Mouse (Mus musculus): Measurements from ENCODE around the gene Lhpp. TPM values are rescaled to one million over a fixed set of nuclear protein-coding genes. Genes with fewer than 3 reads are reported as not detected.

The Lhpp gene
- polyA plus RNA-seq (2014; fragmentation: Nextera tagmentation; extraction: Ambion mirVana) = 12.7 and 15.1 TPM in 2 replicates

- H3K4me3 ChIP-seq (ENCODE audit: low read depth, low read length) = peak within 1 kb of the TSS; percentile 50
- no peaks in the 10 kb centered on the region for H3K36me3 ChIP-seq (ENCODE audit: control insufficient read depth, insufficient read depth, low read length)
- H3K4me1 ChIP-seq (replicated peaks; ENCODE audit: control insufficient read depth, insufficient read depth, low read length) = peaks cover 3% of the 10 kb centered on the region; the same call in 1 of the 2 replicates
- H3K27ac ChIP-seq (ENCODE audit: low read depth, low read length) = no peak within 1 kb of the TSS
- whole genome bisulfite sequencing = 7% methylated on average over 44 of the region's 44 CpGs
- ATAC-seq (replicated peaks; ENCODE audit: low FRiP score) (peak; percentile 91), DNase-seq (ENCODE audit: low spot score) (peak; percentile 91)
- H3K9me3 ChIP-seq (ENCODE audit: control insufficient read depth, low read length) = no peaks in the 10 kb centered on the region
- peaks cover 4% of the 10 kb centered on the region for H3K27me3 ChIP-seq (ENCODE audit: control insufficient read depth, insufficient read depth, low read length)
- peak within 1 kb of the TSS; percentile 66 for H3K4me2 ChIP-seq (ENCODE audit: low read depth, low read length, severe bottlenecking)
- H3K9ac ChIP-seq (ENCODE audit: low read length) = peak within 1 kb of the TSS; percentile 52
These were observed at the start of gene Lhpp for GRCm38 (mm10) chr7:132610468-132611318. Gene Lhpp, plus strand, starts transcription at chr7:132610638.

DNA sequence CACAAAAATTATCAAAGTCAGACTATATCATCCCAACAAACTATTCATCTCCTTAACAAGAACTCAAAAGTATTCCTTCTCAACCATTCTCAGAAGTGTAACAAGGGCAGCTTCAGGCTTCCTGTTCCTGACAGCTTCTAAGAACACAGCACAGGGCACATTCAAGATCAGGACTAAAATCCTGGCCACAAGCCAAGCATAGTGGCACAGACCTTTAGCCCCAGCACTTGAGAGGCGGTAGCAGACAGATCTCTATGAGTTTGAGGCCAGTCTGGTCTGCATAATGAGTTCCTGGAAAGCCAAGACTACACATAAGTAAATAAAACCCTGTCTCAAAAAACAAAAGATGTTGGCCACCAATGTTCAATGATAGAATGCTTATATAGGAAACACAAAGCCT lies 44.6 kb upstream of the Lhpp start:
- DNase-seq (ENCODE audit: low spot score) = no peak
- H3K4me2 ChIP-seq (ENCODE audit: low read depth, low read length, severe bottlenecking) = no peak overlapping the region
- H3K27me3 ChIP-seq (ENCODE audit: control insufficient read depth, insufficient read depth, low read length) = no peaks in the 10 kb centered on the region
- H3K9me3 ChIP-seq (ENCODE audit: control insufficient read depth, low read length) = no peaks in the 10 kb centered on the region
- H3K36me3 ChIP-seq (ENCODE audit: control insufficient read depth, insufficient read depth, low read length) = peaks cover 12% of the 10 kb centered on the region
- no peak for ATAC-seq (replicated peaks; ENCODE audit: low FRiP score)
- no peaks in the 10 kb centered on the region for H3K4me1 ChIP-seq (replicated peaks; ENCODE audit: control insufficient read depth, insufficient read depth, low read length)
- 76% methylated on average over 1 of the region's 1 CpGs for WGBS
- H3K27ac ChIP-seq (ENCODE audit: low read depth, low read length) = no peak overlapping the region
- H3K4me3 ChIP-seq (ENCODE audit: low read depth, low read length) = no peak overlapping the region
- H3K9ac ChIP-seq (ENCODE audit: low read length) = no peak overlapping the region

- Histone ChIP-seq H3K9me3 (ENCODE audit: control insufficient read depth, low read length) (no peaks in the 10 kb centered on the region), H3K9ac (ENCODE audit: low read length) (no peak overlapping the region), H3K4me1 (replicated peaks; ENCODE audit: control insufficient read depth, insufficient read depth, low read length) (peaks cover 2% of the 10 kb centered on the region; the same call in 1 of the 2 replicates), H3K27ac (ENCODE audit: low read depth, low read length) (no peak overlapping the region), H3K27me3 (ENCODE audit: control insufficient read depth, insufficient read depth, low read length) (no peaks in the 10 kb centered on the region), H3K4me3 (ENCODE audit: low read depth, low read length) (no peak overlapping the region), H3K4me2 (ENCODE audit: low read depth, low read length, severe bottlenecking) (no peak overlapping the region), H3K36me3 (ENCODE audit: control insufficient read depth, insufficient read depth, low read length) (peaks cover 4% of the 10 kb centered on the region)
- DNase-seq (ENCODE audit: low spot score) = no peak
- 92% methylated on average over 6 of the region's 6 CpGs for WGBS
- no peak for ATAC-seq (replicated peaks; ENCODE audit: low FRiP score)
These were observed 41.6 kb upstream of the Lhpp start for GRCm38 (mm10) chr7:132568817-132569216.

DNA sequence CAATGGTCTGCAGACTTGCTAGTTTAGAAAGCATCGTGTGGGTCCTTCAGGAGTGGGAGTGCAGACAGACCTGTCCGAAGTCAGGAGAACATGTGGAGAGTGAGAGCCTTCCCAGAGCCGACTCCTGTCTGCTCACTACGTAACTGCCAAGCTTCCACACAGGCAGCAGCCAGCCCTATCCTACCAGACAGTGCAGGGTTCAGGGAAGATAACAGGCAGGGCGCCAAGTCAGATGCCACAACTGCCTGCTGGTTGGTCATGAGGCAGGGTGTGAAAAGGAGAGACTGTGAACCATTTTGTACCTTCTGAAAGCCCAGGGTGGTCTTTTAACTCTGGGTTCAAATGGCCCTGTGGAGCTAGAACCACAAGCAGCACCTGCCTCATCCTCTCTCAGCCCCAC lies 40.4 kb upstream of the Lhpp start:
- H3K27ac ChIP-seq (ENCODE audit: low read depth, low read length) = no peak overlapping the region
- no peak overlapping the region for H3K9ac ChIP-seq (ENCODE audit: low read length)
- DNase-seq (ENCODE audit: low spot score) = no peak
- no peak overlapping the region for H3K4me2 ChIP-seq (ENCODE audit: low read depth, low read length, severe bottlenecking)
- 89% methylated on average over 5 of the region's 5 CpGs for WGBS
- no peaks in the 10 kb centered on the region for H3K36me3 ChIP-seq (ENCODE audit: control insufficient read depth, insufficient read depth, low read length)
- H3K9me3 ChIP-seq (ENCODE audit: control insufficient read depth, low read length) = no peaks in the 10 kb centered on the region
- ATAC-seq (replicated peaks; ENCODE audit: low FRiP score) = no peak
- H3K27me3 ChIP-seq (ENCODE audit: control insufficient read depth, insufficient read depth, low read length) = no peaks in the 10 kb centered on the region
- peaks cover 4% of the 10 kb centered on the region; the same call in 1 of the 2 replicates for H3K4me1 ChIP-seq (replicated peaks; ENCODE audit: control insufficient read depth, insufficient read depth, low read length)
- no peak overlapping the region for H3K4me3 ChIP-seq (ENCODE audit: low read depth, low read length)

DNA sequence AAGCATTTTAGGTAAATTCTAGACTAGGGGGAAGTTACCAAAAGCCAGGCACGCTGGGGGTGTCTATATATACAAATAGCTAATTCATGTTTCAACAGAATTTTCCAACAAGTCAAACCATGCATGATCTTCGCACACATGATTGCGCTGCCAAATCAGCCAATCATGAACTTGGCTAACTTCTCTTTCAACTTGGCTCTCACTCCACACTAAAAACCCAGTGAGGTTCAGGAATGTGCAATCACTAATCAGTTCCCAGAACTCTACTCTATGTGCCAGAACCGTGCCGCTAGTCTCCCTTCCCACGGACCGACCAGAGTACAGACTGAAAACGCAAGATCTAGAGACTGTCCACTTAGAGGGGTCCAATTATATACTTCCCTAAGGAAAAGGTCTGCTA lies 39.0 kb upstream of the Lhpp start:
- WGBS = 88% methylated on average over 8 of the region's 8 CpGs
- H3K36me3 ChIP-seq (ENCODE audit: control insufficient read depth, insufficient read depth, low read length) = no peaks in the 10 kb centered on the region
- H3K27ac ChIP-seq (ENCODE audit: low read depth, low read length) = no peak overlapping the region

GRCm38 (mm10) chr7:132572738-132573137 lies 37.7 kb upstream of the Lhpp start:
- peak overlapping the region; percentile 42; the same call in 1 of the 2 replicates for H3K27ac ChIP-seq (ENCODE audit: low read depth, low read length)
- H3K4me3 ChIP-seq (ENCODE audit: low read depth, low read length) = no peak overlapping the region
- WGBS = 75% methylated on average over 3 of the region's 3 CpGs
- peaks cover 4% of the 10 kb centered on the region; the same call in 1 of the 2 replicates for H3K4me1 ChIP-seq (replicated peaks; ENCODE audit: control insufficient read depth, insufficient read depth, low read length)
- H3K27me3 ChIP-seq (ENCODE audit: control insufficient read depth, insufficient read depth, low read length) = peaks cover 4% of the 10 kb centered on the region; the same call in 1 of the 2 replicates
- H3K9me3 ChIP-seq (ENCODE audit: control insufficient read depth, low read length) = no peaks in the 10 kb centered on the region
- H3K36me3 ChIP-seq (ENCODE audit: control insufficient read depth, insufficient read depth, low read length) = no peaks in the 10 kb centered on the region
- ATAC-seq (replicated peaks; ENCODE audit: low FRiP score) (no peak), DNase-seq (ENCODE audit: low spot score) (no peak)
- H3K4me2 ChIP-seq (ENCODE audit: low read depth, low read length, severe bottlenecking) = peak overlapping the region; percentile 5; the same call in 1 of the 2 replicates
- no peak overlapping the region for H3K9ac ChIP-seq (ENCODE audit: low read length)

More for the DNA sequence above, 39.0 kb upstream of the Lhpp start:
- DNase-seq (ENCODE audit: low spot score) (no peak), ATAC-seq (replicated peaks; ENCODE audit: low FRiP score) (no peak)
- Histone ChIP-seq H3K27me3 (ENCODE audit: control insufficient read depth, insufficient read depth, low read length) (no peaks in the 10 kb centered on the region), H3K4me2 (ENCODE audit: low read depth, low read length, severe bottlenecking) (no peak overlapping the region), H3K4me1 (replicated peaks; ENCODE audit: control insufficient read depth, insufficient read depth, low read length) (peaks cover 4% of the 10 kb centered on the region; the same call in 1 of the 2 replicates), H3K9ac (ENCODE audit: low read length) (no peak overlapping the region), H3K4me3 (ENCODE audit: low read depth, low read length) (no peak overlapping the region), H3K9me3 (ENCODE audit: control insufficient read depth, low read length) (no peaks in the 10 kb centered on the region)

DNA sequence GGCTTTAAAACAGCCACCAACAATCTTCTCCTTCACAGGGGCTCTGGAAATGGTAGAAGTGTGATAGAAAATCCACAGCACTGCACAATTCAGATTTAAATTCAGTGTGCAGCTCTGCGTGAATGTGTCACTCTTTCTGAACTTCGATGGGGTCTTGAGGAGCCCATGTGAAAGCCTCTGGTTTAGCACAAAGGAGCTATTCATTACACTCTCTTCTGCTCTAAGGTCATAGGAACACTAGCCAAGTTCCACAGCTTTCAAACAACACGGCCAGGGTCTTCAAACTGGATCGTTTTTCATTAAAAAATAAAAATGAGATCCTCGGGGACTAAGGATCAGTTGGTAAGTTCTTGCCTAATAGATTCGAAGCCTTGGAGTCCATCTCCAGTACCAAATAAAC lies 37.2 kb upstream of the Lhpp start:
- Histone ChIP-seq H3K4me1 (replicated peaks; ENCODE audit: control insufficient read depth, insufficient read depth, low read length) (peaks cover 4% of the 10 kb centered on the region; the same call in 1 of the 2 replicates), H3K4me3 (ENCODE audit: low read depth, low read length) (no peak overlapping the region), H3K9me3 (ENCODE audit: control insufficient read depth, low read length) (no peaks in the 10 kb centered on the region), H3K36me3 (ENCODE audit: control insufficient read depth, insufficient read depth, low read length) (no peaks in the 10 kb centered on the region), H3K9ac (ENCODE audit: low read length) (no peak overlapping the region), H3K4me2 (ENCODE audit: low read depth, low read length, severe bottlenecking) (peak overlapping the region; percentile 5; the same call in 1 of the 2 replicates), H3K27ac (ENCODE audit: low read depth, low read length) (peak overlapping the region; percentile 42; the same call in 1 of the 2 replicates), H3K27me3 (ENCODE audit: control insufficient read depth, insufficient read depth, low read length) (peaks cover 5% of the 10 kb centered on the region; the same call in 1 of the 2 replicates)
- DNase-seq (ENCODE audit: low spot score) = no peak
- 32% methylated on average over 6 of the region's 6 CpGs for WGBS
- no peak for ATAC-seq (replicated peaks; ENCODE audit: low FRiP score)

DNA sequence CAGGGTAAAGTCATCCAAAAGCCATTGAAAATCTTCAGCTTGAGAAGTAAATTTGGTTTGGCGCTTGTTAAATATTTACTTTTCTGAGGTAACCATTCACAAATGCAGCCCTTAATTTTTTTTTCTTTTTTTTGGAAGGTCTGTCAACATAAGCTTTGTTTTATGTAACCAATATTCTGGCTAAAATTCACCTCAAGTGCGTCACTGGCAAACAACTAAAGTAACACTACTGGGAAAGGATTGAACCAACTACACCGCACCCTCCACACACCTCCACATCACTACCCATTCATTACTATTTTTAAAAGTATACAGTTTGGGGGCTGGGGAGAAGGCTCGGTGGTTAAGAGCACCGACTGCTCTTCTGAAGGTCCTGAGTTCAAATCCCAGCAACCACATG lies 35.8 kb upstream of the Lhpp start:
- Histone ChIP-seq H3K9me3 (ENCODE audit: control insufficient read depth, low read length) (no peaks in the 10 kb centered on the region), H3K4me2 (ENCODE audit: low read depth, low read length, severe bottlenecking) (no peak overlapping the region), H3K4me1 (replicated peaks; ENCODE audit: control insufficient read depth, insufficient read depth, low read length) (peaks cover 4% of the 10 kb centered on the region; the same call in 1 of the 2 replicates), H3K36me3 (ENCODE audit: control insufficient read depth, insufficient read depth, low read length) (no peaks in the 10 kb centered on the region), H3K4me3 (ENCODE audit: low read depth, low read length) (no peak overlapping the region), H3K27me3 (ENCODE audit: control insufficient read depth, insufficient read depth, low read length) (peaks cover 5% of the 10 kb centered on the region; the same call in 1 of the 2 replicates), H3K9ac (ENCODE audit: low read length) (no peak overlapping the region), H3K27ac (ENCODE audit: low read depth, low read length) (no peak overlapping the region)
- WGBS = 95% methylated on average over 5 of the region's 5 CpGs
- DNase-seq (ENCODE audit: low spot score) = no peak
- no peak for ATAC-seq (replicated peaks; ENCODE audit: low FRiP score)
